Mouse (Mus musculus) heart, embryonic 15.5 days (tissue): ENCODE measurements around the gene Bud23. TPM values are rescaled to one million over a fixed set of nuclear protein-coding genes. Genes with fewer than 3 reads are reported as not detected.

Experiments
- ATAC-seq: fragments of 200-750 bp; cut with Nextera tagmentation; replicated peaks from 2 replicates; pipeline ENCODE4 v1.8.0; 2017; ENCODE audit warnings: low read depth, moderate TSS enrichment; ENCODE audit not compliant: insufficient number of reproducible peaks, insufficient read depth, low FRiP score
- H3K27ac ChIP-seq: fragments of 300-500 bp; sonication (generic); 2 replicates; pipeline ENCODE4 v1.5.1; 2015; ENCODE audit warnings: mild to moderate bottlenecking, inconsistent platforms
- H3K27me3 ChIP-seq: fragments of 300-500 bp; sonication (generic); 2 replicates; pipeline ENCODE4 v1.6.1; 2015; ENCODE audit warnings: inconsistent platforms
- H3K36me3 ChIP-seq: fragments of 300-500 bp; sonication (generic); 2 replicates; pipeline ENCODE4 v1.6.1; 2015; ENCODE audit warnings: mild to moderate bottlenecking, inconsistent platforms
- H3K4me1 ChIP-seq: fragments of 300-500 bp; sonication (generic); replicated peaks from 2 replicates; pipeline ENCODE4 v1.6.1; 2015; ENCODE audit warnings: inconsistent platforms
- H3K4me2 ChIP-seq: fragments of 300-500 bp; sonication (generic); 2 replicates; pipeline ENCODE4 v1.6.1; 2015; ENCODE audit warnings: inconsistent platforms, mild to moderate bottlenecking, moderate library complexity
- H3K4me3 ChIP-seq: fragments of 300-500 bp; sonication (generic); 2 replicates; pipeline ENCODE4 v1.5.1; 2015; ENCODE audit warnings: mild to moderate bottlenecking, inconsistent platforms
- H3K9ac ChIP-seq: fragments of 300-500 bp; sonication (generic); 2 replicates; pipeline ENCODE4 v1.6.1; 2015; ENCODE audit warnings: mild to moderate bottlenecking, inconsistent platforms
- H3K9me3 ChIP-seq: fragments of 300-500 bp; sonication (generic); replicated peaks from 2 replicates; pipeline ENCODE4 v1.6.1; 2016; ENCODE audit warnings: inconsistent platforms
- WGBS: fragments of 180-500 bp; shearing (Covaris S2); methylation state at CpG from one replicate; pipeline ENCODE4 v1.1.7; 2015; ENCODE audit warnings: mixed read lengths; 5-methylcytosine and 5-hydroxymethylcytosine counted together
- polyA plus RNA-seq: library from polyadenylated mRNA; unstranded; fragments of >200 nt; fragmentation: Nextera tagmentation; extraction: Ambion mirVana; gene quantifications from 2 replicates; pipeline ENCODE4 v1.2.1, GENCODE M21; 2015

Bud23 gene
- polyA plus RNA-seq, 1 experiment from 2014 or later = 49.4 TPM

- 13% methylated on average over 7 of the region's 7 CpGs for WGBS
- Histone ChIP-seq H3K4me1 (peaks cover 29% of the 10 kb centered on the region), H3K27me3 (no peaks in the 10 kb centered on the region), H3K27ac (no peak overlapping the region), H3K4me3 (no peak overlapping the region), H3K9me3 (no peaks in the 10 kb centered on the region), H3K4me2 (no peak overlapping the region), H3K36me3 (no peaks in the 10 kb centered on the region; the same call in 1 of the 2 replicates), H3K9ac (no peak overlapping the region)
- no peak for ATAC-seq
Observed at GRCm38 (mm10) chr5:135015497-135015896, 49.3 kb downstream of the Bud23 start.

GRCm38 (mm10) chr5:135012671-135013441 is 51.9 kb downstream of the Bud23 start:
- Histone ChIP-seq H3K36me3 (no peaks in the 10 kb centered on the region; the same call in 1 of the 2 replicates), H3K27me3 (no peaks in the 10 kb centered on the region), H3K4me3 (peak overlapping the region; percentile 17), H3K9ac (no peak overlapping the region), H3K4me1 (peaks cover 38% of the 10 kb centered on the region), H3K9me3 (no peaks in the 10 kb centered on the region), H3K27ac (peak overlapping the region; percentile 52; the same call in 1 of the 2 replicates), H3K4me2 (peak overlapping the region; percentile 41)
- no peak for ATAC-seq
- WGBS = 11% methylated on average over 16 of the region's 16 CpGs

DNA sequence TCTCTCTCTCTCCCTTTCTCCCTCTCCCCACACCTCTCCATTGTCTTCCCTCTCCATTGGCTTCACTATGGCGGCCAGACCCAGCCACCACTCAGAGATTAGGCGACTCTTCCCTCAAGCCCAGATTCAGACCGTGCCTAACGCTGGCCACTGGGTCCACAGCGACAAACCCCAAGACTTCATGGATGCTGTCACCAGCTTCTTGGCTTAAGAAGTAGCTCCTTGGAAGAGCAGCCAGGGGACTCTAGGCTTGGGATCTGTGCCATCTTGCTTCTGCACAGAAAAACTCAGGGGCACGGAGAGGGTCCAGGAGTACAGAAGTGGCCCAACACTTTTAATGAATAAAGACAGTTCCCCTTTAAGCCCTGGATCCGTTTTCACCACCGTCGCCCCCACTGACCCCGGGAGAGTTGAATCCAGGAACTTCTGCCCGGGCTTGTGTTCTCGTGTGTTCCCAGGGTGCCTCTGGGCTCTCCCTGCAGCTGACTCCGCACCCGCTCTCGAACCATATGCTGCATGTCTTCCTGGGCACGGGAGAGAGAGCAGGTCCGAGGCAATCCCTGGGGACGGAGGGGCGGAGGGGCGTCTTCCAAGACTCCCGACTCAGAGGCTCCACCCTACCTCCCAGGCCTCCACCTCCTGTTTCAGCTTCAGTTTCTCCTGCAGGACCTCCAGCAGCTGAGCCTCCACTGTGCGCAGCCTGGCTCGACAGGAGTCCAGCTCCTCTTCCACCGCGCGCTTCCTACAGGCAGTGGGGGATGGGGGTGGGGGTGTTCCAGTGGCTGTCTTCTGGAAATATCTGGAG is 52.7 kb downstream of the Bud23 start:
- Histone ChIP-seq H3K9me3 (no peaks in the 10 kb centered on the region), H3K9ac (0 out of 2 replicates have a peak overlapping the region, but pooled peaks have one; percentile 12), H3K36me3 (no peaks in the 10 kb centered on the region; the same call in 1 of the 2 replicates), H3K4me2 (peak overlapping the region; percentile 41), H3K27me3 (no peaks in the 10 kb centered on the region), H3K4me1 (peaks cover 38% of the 10 kb centered on the region), H3K27ac (peak overlapping the region; percentile 52), H3K4me3 (peak overlapping the region; percentile 17)
- 33% methylated on average over 26 of the region's 26 CpGs for whole genome bisulfite sequencing
- no peak for ATAC-seq

DNA sequence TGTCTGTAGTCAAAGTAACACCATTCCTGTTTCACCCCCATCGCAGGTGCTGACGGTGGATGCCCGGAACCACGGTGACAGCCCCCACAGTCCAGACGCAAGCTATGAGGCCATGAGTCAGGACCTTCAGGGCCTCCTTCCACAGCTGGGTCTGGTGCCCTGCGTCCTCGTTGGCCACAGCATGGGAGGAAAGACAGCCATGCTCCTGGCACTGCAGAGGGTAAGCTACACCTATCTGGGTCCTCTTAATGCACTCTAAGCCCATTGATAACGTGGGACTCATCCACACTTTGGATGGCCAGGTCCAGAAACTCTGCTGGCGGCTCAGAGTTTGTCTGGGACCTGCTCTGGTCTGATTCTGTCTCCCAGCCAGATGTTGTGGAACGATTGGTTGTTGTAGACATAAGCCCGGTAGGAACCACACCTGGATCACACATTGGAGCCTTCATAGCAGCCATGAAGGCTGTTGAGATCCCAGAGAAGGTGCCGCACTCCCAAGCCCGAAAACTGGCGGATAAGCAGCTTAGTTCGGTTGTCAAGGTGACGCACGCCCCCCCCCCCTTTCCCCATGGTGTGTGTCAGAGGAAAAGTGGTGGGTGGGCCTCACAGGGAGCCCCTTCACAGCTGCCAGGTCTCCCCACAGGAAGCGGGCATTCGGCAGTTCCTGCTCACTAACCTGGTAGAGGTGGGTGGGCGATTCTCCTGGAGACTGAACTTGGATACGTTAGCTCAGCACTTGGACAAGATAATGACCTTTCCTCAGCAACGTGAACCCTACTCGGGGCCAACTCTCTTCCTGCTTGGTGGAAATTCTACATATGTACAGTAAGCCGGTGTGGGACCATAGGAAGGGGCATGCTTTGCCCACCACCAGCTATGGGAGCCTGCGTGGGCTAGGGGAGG is 53.7 kb downstream of the Bud23 start:
- Histone ChIP-seq H3K27me3 (no peaks in the 10 kb centered on the region), H3K4me2 (peak overlapping the region; percentile 84; the same call in 1 of the 2 replicates), H3K9ac (no peak overlapping the region), H3K4me1 (peaks cover 38% of the 10 kb centered on the region), H3K36me3 (no peaks in the 10 kb centered on the region; the same call in 1 of the 2 replicates), H3K9me3 (no peaks in the 10 kb centered on the region), H3K4me3 (peak overlapping the region; percentile 71; the same call in 1 of the 2 replicates), H3K27ac (no peak overlapping the region)
- WGBS = 87% methylated on average over 25 of the region's 25 CpGs
- no peak for ATAC-seq

GRCm38 (mm10) chr5:135010320-135010709 is 54.4 kb downstream of the Bud23 start:
- Histone ChIP-seq H3K36me3 (no peaks in the 10 kb centered on the region; the same call in 1 of the 2 replicates), H3K9ac (peak overlapping the region; percentile 72; the same call in 1 of the 2 replicates), H3K27ac (peak overlapping the region; percentile 100), H3K27me3 (peaks cover 5% of the 10 kb centered on the region; the same call in 1 of the 2 replicates), H3K9me3 (no peaks in the 10 kb centered on the region), H3K4me3 (peak overlapping the region; percentile 71), H3K4me1 (peaks cover 35% of the 10 kb centered on the region), H3K4me2 (peak overlapping the region; percentile 84)
- no peak for ATAC-seq
- 54% methylated on average over 7 of the region's 7 CpGs for WGBS

- Histone ChIP-seq H3K36me3 (no peaks in the 10 kb centered on the region; the same call in 1 of the 2 replicates), H3K4me3 (peak overlapping the region; percentile 71), H3K4me1 (peaks cover 33% of the 10 kb centered on the region), H3K9ac (peak overlapping the region; percentile 72), H3K4me2 (peak overlapping the region; percentile 84), H3K27ac (peak overlapping the region; percentile 100), H3K9me3 (no peaks in the 10 kb centered on the region), H3K27me3 (peaks cover 5% of the 10 kb centered on the region; the same call in 1 of the 2 replicates)
- under 1% methylated on average over 36 of the region's 37 CpGs for WGBS
- peak; percentile 76 for ATAC-seq
Observed at GRCm38 (mm10) chr5:135009590-135010319, 55.0 kb downstream of the Bud23 start.

GRCm38 (mm10) chr5:135008671-135009589 is 55.8 kb downstream of the Bud23 start, which contains the start of gene Abhd11:
Gene Abhd11, plus strand, starts transcription at chr5:135009152.
- Histone ChIP-seq H3K4me3 (peak within 1 kb of the TSS; percentile 71), H3K9ac (peak within 1 kb of the TSS; percentile 72), H3K4me1 (peaks cover 33% of the 10 kb centered on the region), H3K27me3 (peaks cover 5% of the 10 kb centered on the region; the same call in 1 of the 2 replicates), H3K4me2 (peak within 1 kb of the TSS; percentile 84), H3K9me3 (no peaks in the 10 kb centered on the region), H3K27ac (peak within 1 kb of the TSS; percentile 100), H3K36me3 (no peaks in the 10 kb centered on the region; the same call in 1 of the 2 replicates)
- under 1% methylated on average over 52 of the region's 52 CpGs for WGBS
- peak; percentile 88 for ATAC-seq

DNA sequence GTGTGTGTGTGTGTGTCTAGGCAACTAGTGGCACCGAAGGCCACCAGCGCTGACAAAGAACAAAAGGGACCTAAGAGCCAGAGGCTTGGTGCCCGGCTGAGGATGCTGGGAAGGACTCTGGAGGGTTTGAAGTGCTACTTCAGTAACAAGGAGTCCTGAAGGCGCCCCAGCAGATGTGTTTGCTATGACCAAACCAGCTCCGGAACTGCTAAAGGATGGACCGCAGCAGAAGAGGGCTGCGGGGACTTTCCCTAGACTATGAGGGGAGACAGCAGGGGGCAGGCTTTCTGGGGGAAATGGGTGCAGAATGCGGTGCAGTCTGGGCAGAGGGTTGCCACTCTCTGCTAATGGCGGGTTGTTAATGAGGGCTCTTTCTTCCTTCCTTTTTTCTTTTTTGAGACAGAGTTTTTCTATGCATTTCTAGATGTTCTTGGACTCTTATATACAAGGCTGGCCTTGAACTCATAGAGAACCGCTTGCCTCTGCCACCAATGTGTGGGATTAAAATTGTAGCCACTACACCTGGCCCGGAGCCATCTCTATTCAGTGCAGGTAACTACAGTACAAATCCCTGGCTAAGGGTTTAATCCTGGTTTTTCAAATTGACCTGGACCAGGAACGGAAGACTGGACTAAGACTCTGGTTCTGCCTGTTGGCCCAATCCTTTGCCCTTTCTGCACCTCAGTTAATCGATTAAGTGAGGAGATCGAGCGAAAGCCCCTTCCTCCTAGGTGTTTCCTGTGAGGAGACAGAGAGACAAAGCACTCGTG is 56.8 kb downstream of the Bud23 start:
- peak overlapping the region; percentile 100 for H3K27ac ChIP-seq
- no peak for ATAC-seq

More for the DNA sequence above, 56.8 kb downstream of the Bud23 start:
- Histone ChIP-seq H3K36me3 (no peaks in the 10 kb centered on the region; the same call in 1 of the 2 replicates), H3K9me3 (no peaks in the 10 kb centered on the region), H3K4me2 (peak overlapping the region; percentile 84), H3K27me3 (peaks cover 5% of the 10 kb centered on the region; the same call in 1 of the 2 replicates), H3K9ac (peak overlapping the region; percentile 62), H3K4me1 (peaks cover 31% of the 10 kb centered on the region), H3K4me3 (peak overlapping the region; percentile 71)
- WGBS = 31% methylated on average over 16 of the region's 16 CpGs
